Mouse (Mus musculus): Measurements from ENCODE around the gene Jph3. TPM values are rescaled to one million over a fixed set of nuclear protein-coding genes. Genes with fewer than 3 reads are reported as not detected.

The Jph3 gene
- polyA plus RNA-seq, 1 experiment = not detected

GRCm38 (mm10) chr8:121808032-121808431, 78.6 kb downstream of the Jph3 start:
- Histone ChIP-seq H3K79me2 (ENCODE audit: control insufficient read depth, insufficient read depth) (no peaks in the 10 kb centered on the region), H3K4me3 (no peak overlapping the region), H3K36me3 (ENCODE audit: control insufficient read depth, insufficient read depth) (peaks cover 3% of the 10 kb centered on the region), H3ac (ENCODE audit: control insufficient read depth, insufficient read length) (no peak overlapping the region), H3K27me3 (ENCODE audit: control insufficient read depth, insufficient read depth, insufficient read length) (no peaks in the 10 kb centered on the region), H3K4me2 (ENCODE audit: low read depth) (no peak overlapping the region)
- TF ChIP-seq POLR2A (IDR thresholded peaks at IDR 0.05; ENCODE audit: insufficient read length, low read depth) (no peak), TCF3 (IDR thresholded peaks at IDR 0.05; ENCODE audit: insufficient read length, low read depth) (no peak), REST (IDR thresholded peaks at IDR 0.05; ENCODE audit: insufficient read depth, insufficient read length) (no peak), TCF12 (IDR thresholded peaks at IDR 0.05; ENCODE audit: insufficient read depth, poor library complexity, severe bottlenecking) (no peak)

DNA sequence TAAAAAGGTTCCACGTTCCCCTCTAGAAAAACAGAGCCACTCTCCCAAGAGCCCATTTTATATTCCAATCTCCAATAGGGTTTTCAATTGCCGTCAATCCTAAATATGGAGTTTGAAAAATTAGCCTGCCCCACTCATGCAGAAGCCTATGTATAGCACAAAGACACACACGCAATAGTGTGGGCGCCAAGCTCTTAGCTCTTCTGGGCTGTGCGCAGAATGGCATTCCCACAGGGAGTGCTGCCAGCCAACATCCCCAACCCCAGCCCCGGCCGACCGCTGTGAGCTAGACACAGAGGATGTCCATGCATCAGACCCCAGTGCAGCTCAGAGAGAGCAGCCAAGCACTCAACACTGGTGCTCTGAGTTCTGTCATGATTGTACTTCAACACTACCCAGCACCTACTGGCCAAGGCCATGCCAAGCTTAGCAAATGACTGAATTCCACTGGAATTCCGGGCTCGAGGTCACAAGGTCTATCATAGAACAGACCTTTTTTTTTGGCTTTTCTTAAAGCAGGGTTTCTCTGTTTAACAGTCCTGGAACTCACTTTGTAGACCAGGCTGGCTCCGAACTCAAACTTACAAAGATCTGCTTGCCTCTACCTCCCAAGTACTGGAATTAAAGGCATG, 80.2 kb downstream of the Jph3 start:
- H3K27me3 ChIP-seq (ENCODE audit: control insufficient read depth, insufficient read depth, insufficient read length) = no peaks in the 10 kb centered on the region
- peaks cover 6% of the 10 kb centered on the region for H3K36me3 ChIP-seq (ENCODE audit: control insufficient read depth, insufficient read depth)
- H3ac ChIP-seq (ENCODE audit: control insufficient read depth, insufficient read length) = no peak overlapping the region
- no peaks in the 10 kb centered on the region for H3K79me2 ChIP-seq (ENCODE audit: control insufficient read depth, insufficient read depth)
- H3K4me3 ChIP-seq = no peak overlapping the region
- TF ChIP-seq POLR2AphosphoS2 (IDR thresholded peaks at IDR 0.05; ENCODE audit: insufficient read length, low read depth) (no peak), MAX (IDR thresholded peaks at IDR 0.05; ENCODE audit: low read depth) (no peak), E2F4 (IDR thresholded peaks at IDR 0.05; ENCODE audit: insufficient read depth) (no peak), CEBPB (IDR thresholded peaks at IDR 0.05; ENCODE audit: insufficient read depth, poor library complexity, severe bottlenecking) (no peak), MYOG (IDR thresholded peaks at IDR 0.05; ENCODE audit: control insufficient read depth in 1 of 3, insufficient read depth in 1 of 3, insufficient read length in 2 of 3, low read depth in 2 of 3) (no peak), POLR2A (IDR thresholded peaks at IDR 0.05; ENCODE audit: insufficient read length, low read depth) (no peak), USF1 (IDR thresholded peaks at IDR 0.05; ENCODE audit: low read depth) (no peak), TCF3 (IDR thresholded peaks at IDR 0.05; ENCODE audit: insufficient read length, low read depth) (no peak), SRF (IDR thresholded peaks at IDR 0.05; ENCODE audit: control insufficient read depth, insufficient read length, low read depth) (no peak), TCF12 (IDR thresholded peaks at IDR 0.05; ENCODE audit: insufficient read depth, poor library complexity, severe bottlenecking) (no peak), REST (IDR thresholded peaks at IDR 0.05; ENCODE audit: insufficient read depth, insufficient read length) (no peak), MYOD1 (IDR thresholded peaks at IDR 0.05; ENCODE audit: control insufficient read depth in 1 of 3, insufficient read length in 2 of 3, low read depth in 2 of 3) (no peak)
- H3K4me2 ChIP-seq (ENCODE audit: low read depth) = no peak overlapping the region

GRCm38 (mm10) chr8:121811502-121811901, 82.1 kb downstream of the Jph3 start:
- Histone ChIP-seq H3ac (ENCODE audit: control insufficient read depth, insufficient read length) (no peak overlapping the region), H3K4me3 (no peak overlapping the region), H3K36me3 (ENCODE audit: control insufficient read depth, insufficient read depth) (peaks cover 6% of the 10 kb centered on the region), H3K79me2 (ENCODE audit: control insufficient read depth, insufficient read depth) (no peaks in the 10 kb centered on the region), H3K4me2 (ENCODE audit: low read depth) (no peak overlapping the region), H3K27me3 (ENCODE audit: control insufficient read depth, insufficient read depth, insufficient read length) (no peaks in the 10 kb centered on the region)
- TF ChIP-seq CEBPB (IDR thresholded peaks at IDR 0.05; ENCODE audit: insufficient read depth, poor library complexity, severe bottlenecking) = no peak
- no peak for TF ChIP-seq REST (IDR thresholded peaks at IDR 0.05; ENCODE audit: insufficient read depth, insufficient read length)
- no peak for TF ChIP-seq E2F4 (IDR thresholded peaks at IDR 0.05; ENCODE audit: insufficient read depth)
- no peak for TF ChIP-seq USF1 (IDR thresholded peaks at IDR 0.05; ENCODE audit: low read depth)

GRCm38 (mm10) chr8:121811931-121812570, 82.6 kb downstream of the Jph3 start:
- H3K4me2 ChIP-seq (ENCODE audit: low read depth) = no peak overlapping the region
- H3K36me3 ChIP-seq (ENCODE audit: control insufficient read depth, insufficient read depth) = peaks cover 6% of the 10 kb centered on the region
- TF ChIP-seq REST (IDR thresholded peaks at IDR 0.05; ENCODE audit: insufficient read depth, insufficient read length) (no peak), SRF (IDR thresholded peaks at IDR 0.05; ENCODE audit: control insufficient read depth, insufficient read length, low read depth) (no peak), MYOG (IDR thresholded peaks at IDR 0.05; ENCODE audit: control insufficient read depth in 1 of 3, insufficient read depth in 1 of 3, insufficient read length in 2 of 3, low read depth in 2 of 3) (no peak), CEBPB (IDR thresholded peaks at IDR 0.05; ENCODE audit: insufficient read depth, poor library complexity, severe bottlenecking) (no peak), POLR2A (IDR thresholded peaks at IDR 0.05; ENCODE audit: insufficient read length, low read depth) (no peak), E2F4 (IDR thresholded peaks at IDR 0.05; ENCODE audit: insufficient read depth) (no peak), TCF12 (IDR thresholded peaks at IDR 0.05; ENCODE audit: insufficient read depth, poor library complexity, severe bottlenecking) (no peak), USF1 (IDR thresholded peaks at IDR 0.05; ENCODE audit: low read depth) (no peak), MYOD1 (IDR thresholded peaks at IDR 0.05; ENCODE audit: control insufficient read depth in 1 of 3, insufficient read length in 2 of 3, low read depth in 2 of 3) (no peak), POLR2AphosphoS2 (IDR thresholded peaks at IDR 0.05; ENCODE audit: insufficient read length, low read depth) (no peak), TCF3 (IDR thresholded peaks at IDR 0.05; ENCODE audit: insufficient read length, low read depth) (no peak), MAX (IDR thresholded peaks at IDR 0.05; ENCODE audit: low read depth) (no peak)
- H3ac ChIP-seq (ENCODE audit: control insufficient read depth, insufficient read length) = no peak overlapping the region
- H3K4me3 ChIP-seq = no peak overlapping the region
- H3K27me3 ChIP-seq (ENCODE audit: control insufficient read depth, insufficient read depth, insufficient read length) = no peaks in the 10 kb centered on the region
- H3K79me2 ChIP-seq (ENCODE audit: control insufficient read depth, insufficient read depth) = no peaks in the 10 kb centered on the region

DNA sequence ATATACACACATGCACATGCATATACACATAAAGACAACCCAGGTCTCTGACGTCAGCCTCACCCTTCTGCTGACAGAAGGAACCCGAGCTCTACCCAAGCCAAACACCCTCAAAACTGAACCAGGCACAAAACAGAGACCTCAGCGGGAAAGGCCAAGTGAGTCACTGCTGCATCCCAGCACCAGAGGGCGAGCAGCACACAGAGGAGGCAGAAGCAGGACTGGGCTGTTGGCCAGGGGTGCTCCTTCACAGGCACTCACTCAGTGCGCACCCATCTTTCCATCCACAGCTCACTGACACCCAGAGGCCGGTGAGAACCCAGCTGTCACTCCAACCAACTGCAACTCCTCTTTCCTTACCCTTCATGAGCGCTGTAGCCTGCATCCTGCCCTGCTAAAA, 88.8 kb downstream of the Jph3 start:
- peaks cover 6% of the 10 kb centered on the region for H3K36me3 ChIP-seq (ENCODE audit: control insufficient read depth, insufficient read depth)
- H3K27me3 ChIP-seq (ENCODE audit: control insufficient read depth, insufficient read depth, insufficient read length) = no peaks in the 10 kb centered on the region
- no peak overlapping the region for H3ac ChIP-seq (ENCODE audit: control insufficient read depth, insufficient read length)
- H3K4me3 ChIP-seq = no peak overlapping the region
- H3K79me2 ChIP-seq (ENCODE audit: control insufficient read depth, insufficient read depth) = peaks cover 5% of the 10 kb centered on the region
- H3K4me2 ChIP-seq (ENCODE audit: low read depth) = no peak overlapping the region
- TF ChIP-seq POLR2AphosphoS2 (IDR thresholded peaks at IDR 0.05; ENCODE audit: insufficient read length, low read depth) (no peak), MYOG (IDR thresholded peaks at IDR 0.05; ENCODE audit: control insufficient read depth in 1 of 3, insufficient read depth in 1 of 3, insufficient read length in 2 of 3, low read depth in 2 of 3) (no peak)
